Mouse (Mus musculus): ENCODE measurements around the gene Gm3739.
"Not testable (repeated sequence)": the region's sequence is repeated elsewhere in the genome, so short reads cannot be mapped to it uniquely, and the experiment has no call there.

Gene Gm3739

DNA sequence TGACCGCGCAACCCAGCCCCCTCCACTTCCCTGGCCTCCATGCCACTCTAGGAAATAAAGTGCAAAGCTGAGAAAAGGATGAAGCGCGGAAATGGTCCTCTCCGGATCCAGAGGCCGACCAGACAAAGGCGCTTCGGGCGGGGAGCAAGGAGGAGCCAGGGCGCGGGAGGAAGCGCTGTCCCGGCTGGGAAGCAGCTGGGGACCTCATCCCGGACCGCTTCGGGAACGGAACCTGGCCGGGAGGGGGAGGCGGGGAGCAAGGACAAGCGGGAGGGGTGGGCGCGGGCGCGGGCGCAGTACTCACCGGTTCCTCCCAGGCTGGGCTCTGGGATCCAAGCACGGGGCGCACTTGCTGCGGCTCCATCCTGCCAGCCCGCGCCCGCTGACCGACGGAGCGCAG, at the start of gene Gm3739:
Gene Gm3739, minus strand, starts transcription at position 389 of the 400 bp plus-strand sequence.
- DNase-seq = not testable (repeated sequence)

DNA sequence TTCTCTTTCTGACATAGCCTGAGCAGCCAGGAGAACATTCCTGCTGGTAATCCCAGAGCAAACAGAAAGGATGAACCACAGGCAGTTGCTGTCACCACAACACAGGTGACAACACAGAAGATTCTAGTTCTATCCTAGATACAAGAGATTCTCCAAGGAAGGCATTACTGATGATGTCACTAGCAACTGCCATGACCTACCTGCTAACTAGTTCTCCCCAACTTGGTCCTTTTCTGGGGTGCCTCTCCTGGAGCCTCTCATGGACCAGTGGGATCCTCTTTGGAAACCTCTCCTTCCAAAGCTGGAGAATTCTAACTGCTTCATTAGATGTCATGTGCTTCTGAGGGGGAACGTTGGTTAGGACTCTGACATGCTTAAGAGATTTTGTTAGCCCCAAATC, 17.4 kb upstream of the Gm3739 start, which contains the start of gene Gm5797:
Gene Gm5797, minus strand, starts transcription at position 101 of the 400 bp plus-strand sequence.
- DNase-seq = not testable (repeated sequence)

DNA sequence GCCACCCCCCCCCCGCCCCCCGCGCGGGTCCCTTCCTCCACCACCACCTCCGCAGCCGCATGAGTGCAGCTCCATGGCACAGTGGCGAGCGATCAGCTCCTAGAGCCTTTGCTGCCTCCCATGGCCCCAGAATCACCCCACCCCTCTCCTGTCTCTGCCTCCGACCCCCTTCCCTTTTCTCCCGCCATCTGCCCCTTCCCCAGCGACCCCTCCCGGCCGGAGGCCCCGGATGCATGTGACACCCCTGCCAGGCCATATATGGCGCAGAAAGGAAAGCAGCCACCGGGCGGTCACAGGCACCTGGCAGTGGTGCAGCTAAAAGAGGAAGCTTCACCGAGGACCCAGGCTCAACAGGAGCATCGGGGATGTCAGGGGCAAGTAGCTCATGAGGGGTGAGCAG, 244 bp upstream of the Gm3739 start:
- DNase-seq = not testable (repeated sequence)

DNA sequence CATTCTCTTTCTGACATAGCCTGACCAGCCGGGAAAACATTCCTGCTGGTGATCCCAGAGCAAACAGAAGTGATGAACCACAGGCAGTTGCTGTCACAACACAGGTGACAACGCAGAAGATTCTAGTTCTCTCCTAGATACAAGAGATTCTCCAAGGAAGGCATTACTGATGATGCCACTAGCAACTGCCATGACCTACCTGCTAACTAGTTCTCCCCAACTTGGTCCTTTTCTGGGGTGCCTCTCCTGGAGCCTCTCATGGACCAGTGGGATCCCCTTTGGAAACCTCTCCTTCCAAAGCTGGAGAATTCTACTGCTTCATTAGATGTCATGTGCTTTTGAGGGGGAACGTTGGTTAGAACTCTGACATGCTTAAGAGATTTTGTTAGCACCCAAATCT, 50.2 kb downstream of the Gm3739 start, which contains the start of gene Gm3727:
Gene Gm3727, minus strand, starts transcription at position 101 of the 400 bp plus-strand sequence.
- not testable (repeated sequence) for DNase-seq

All from kidney, adult 11 months (tissue).